Mouse (Mus musculus): Measurements from ENCODE around the gene Nr1d1.

The Nr1d1 gene

GRCm38 (mm10) chr11:98774582-98775347 lies at the start of gene Nr1d1:
Gene Nr1d1, minus strand, starts transcription at chr11:98775333.
- DNase-seq: no peak

DNA sequence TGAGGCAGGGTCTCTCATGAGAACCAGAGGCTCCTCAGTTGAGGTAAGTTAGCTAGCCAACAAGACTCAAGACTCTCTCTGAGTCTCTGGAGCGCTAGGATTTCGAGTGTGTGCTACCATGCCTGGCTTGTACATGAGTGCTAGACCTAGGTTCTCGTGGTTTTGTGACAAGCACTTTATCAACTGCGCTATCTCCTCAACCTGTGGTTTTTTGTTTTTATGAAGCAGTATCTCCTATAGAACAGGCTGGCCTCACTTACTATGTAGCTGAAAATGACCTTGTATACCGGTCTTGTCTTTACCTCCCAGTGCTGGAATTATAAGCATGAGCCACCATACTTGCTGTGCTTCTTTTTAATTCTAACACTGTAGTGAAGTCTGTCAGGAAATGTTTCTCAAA lies 45.8 kb upstream of the Nr1d1 start:
- DNase-seq: no peak

DNA sequence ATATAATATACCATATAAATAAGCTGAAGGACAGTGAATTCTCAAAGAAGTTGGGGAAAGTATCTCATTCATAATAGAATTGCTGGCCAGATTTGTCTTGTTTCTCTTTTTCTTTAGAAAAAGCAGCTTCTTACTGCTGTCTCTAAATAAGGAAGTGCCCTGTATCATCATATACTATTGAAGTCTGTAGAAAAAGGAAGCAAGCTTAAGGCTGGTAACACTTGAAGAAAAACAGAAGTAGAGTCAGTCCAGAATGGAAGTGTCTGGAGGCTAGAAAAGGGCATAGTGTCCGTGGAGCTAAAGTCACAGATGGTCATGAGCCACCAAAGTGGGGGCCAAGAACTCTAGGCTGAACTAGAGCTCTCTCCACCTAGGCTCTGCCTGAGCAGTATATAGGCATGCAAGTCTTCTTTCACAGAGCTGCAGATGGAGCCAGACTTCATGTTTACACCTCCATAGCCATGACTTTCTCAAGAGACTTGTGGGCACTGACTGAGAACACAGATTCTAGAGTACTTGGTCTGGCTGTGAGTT lies 41.6 kb upstream of the Nr1d1 start:
- DNase-seq: no peak

DNA sequence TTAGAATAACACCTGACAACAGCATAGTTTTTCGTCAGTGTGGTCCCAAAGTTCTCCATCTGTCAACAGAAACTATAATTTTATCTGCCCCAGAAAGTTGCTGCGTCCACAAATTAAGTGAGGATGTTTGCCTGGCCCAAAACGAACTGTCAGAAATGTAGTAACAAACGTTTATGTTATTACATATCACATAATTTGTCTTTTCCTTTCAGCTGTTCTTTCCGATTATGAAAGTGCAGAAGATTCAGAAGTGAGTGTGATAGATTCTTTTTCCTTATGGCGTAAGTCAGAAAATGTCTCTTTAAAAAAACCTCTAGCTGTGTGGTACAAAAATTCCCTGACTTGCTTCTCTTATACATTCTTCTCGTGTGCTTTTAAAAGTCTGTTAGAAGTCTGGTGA lies 35.6 kb upstream of the Nr1d1 start:
- no peak for DNase-seq

GRCm38 (mm10) chr11:98809457-98810290 lies 34.5 kb upstream of the Nr1d1 start:
- DNase-seq: peak; percentile 99

DNA sequence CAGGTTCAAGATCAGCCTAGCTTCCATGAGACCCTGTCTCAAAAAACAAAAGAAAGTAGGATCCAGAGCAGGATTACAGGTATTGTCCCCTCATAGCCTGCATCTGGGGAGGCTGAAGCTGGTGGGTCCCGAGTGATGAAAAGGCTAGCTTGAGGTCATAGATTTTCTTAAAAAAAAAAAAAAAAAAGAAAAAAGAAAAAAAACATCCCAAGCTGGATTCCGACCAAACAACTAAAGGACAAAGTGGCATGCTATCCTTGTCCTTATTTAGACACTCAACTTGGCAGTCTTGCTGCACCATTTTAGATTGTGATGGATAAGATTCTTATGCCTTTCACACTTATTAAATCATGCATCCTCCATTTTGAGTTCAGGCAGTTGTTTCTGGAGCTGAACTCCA lies 33.3 kb upstream of the Nr1d1 start:
- DNase-seq: no peak

DNA sequence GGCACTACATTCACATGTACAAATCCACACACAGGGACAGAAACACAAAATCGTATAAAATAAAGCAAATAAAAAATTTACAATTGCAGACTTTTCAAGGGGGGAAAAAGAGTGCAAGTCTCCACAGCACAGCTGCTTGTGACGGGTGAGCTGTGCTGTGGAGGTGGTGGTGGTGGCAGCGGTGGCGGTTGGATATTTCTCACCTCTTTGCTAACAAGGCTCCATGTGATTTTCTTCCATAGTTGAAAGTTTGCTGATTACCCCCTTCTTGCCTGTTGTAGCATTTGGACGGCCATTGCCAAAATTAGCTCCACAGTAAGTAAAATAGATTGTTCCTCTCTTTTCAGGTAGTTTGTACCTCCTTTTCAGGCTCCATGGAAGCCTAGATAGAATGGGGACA lies 29.5 kb upstream of the Nr1d1 start, which contains the start of gene Casc3:
Gene Casc3, plus strand, starts transcription at position 301 of the 400 bp plus-strand sequence.
- DNase-seq: no peak

- DNase-seq: no peak
Measured at GRCm38 (mm10) chr11:98797909-98798308, 22.8 kb upstream of the Nr1d1 start.

DNA sequence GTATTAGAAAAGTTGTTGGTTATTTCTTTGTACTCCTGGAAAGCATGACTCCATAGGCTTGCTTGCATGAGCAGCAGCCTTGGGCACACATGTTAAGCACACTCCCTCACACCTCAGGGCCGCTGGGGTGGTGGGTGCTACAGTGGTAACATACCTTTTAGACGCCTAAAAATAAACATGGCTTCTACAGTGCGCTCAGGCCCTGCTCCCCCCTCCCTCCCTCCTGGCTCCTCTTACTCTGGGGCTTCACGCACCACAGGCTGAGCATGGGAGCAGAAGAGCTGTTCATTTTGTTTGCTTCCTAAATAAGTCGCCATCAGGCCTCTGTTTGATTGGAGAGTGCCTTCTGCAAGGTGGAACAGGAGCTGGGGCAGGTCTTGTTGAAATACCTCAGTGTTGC lies 22.2 kb upstream of the Nr1d1 start:
- no peak for DNase-seq

DNA sequence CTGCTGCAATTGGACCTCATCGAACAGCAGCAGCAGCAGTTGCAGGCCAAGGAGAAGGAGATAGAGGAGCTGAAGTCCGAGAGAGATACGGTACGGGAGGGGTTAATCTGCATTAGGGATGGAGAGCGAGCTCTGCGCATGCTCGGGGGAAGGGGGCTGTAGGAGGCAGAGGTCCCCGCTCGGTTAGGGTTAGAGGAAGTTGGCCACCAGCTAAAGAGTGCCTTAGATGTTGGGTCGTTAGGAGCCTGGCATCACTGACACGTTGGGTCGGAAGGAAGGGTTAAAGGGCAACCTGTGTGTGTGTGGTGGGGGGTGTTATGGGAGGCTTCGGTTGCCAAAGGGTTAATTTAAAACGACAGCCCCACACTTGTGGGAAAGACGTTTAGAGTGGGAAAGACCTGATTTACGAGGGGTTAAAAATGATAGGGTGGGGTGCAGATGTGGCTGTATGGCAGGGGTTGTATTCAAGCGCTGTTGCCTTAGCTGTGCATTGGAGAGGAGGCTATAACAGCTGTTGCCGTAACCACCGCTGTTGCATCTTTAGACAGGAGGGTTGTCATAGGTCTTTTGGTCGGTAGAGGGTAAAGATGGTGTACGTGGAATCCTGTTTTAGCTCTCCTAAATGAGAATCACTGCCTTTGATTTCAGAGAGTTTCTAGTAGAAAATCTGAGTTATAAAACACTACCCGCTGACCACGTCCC lies 21.5 kb upstream of the Nr1d1 start:
- peak; percentile 70 for DNase-seq

- peak; percentile 59 for DNase-seq
Measured at GRCm38 (mm10) chr11:98795714-98796514, 20.8 kb upstream of the Nr1d1 start.

DNA sequence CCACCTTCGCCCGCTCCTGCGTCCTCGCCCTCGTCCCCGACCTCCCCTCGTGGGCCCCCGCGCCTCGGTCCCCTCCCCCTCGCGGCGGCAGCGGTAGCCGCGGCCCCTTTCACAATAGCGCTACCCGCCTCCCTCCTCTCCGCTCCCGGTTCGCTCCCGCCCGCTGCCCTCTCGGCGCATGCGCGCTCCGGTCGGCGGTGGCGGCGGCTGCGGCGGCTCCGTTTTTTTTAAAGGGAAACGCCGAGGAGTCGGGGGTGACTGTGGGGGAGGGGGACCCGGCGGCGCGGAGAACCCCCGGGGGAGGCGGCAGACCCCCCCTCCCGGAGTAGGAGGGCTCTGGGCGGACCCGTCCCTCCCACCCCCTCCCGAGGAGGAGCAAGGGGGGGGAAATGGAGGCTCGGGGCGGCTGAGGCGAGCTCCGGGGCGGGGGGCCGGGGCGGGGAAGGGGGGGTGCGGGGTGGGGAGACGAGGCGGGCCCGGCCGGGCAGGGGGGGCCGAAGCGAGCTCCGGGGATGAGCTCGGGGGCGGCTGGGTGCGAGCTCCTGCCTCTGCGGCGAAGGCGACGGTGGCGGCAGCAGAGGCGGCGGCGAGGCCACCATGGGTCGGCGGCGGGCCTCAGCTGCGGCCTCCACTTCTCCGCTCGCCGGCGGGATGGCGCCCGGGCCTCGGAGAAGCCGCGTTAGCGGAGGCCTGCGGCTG lies 20.0 kb upstream of the Nr1d1 start, which contains the start of gene Msl1:
Gene Msl1, plus strand, starts transcription at position 502 of the 699 bp plus-strand sequence.
- peak; percentile 91 for DNase-seq

- peak; percentile 78 for DNase-seq
Measured at GRCm38 (mm10) chr11:98794469-98795014, 19.4 kb upstream of the Nr1d1 start.

GRCm38 (mm10) chr11:98792081-98792480 lies 16.9 kb upstream of the Nr1d1 start:
- no peak for DNase-seq

DNA sequence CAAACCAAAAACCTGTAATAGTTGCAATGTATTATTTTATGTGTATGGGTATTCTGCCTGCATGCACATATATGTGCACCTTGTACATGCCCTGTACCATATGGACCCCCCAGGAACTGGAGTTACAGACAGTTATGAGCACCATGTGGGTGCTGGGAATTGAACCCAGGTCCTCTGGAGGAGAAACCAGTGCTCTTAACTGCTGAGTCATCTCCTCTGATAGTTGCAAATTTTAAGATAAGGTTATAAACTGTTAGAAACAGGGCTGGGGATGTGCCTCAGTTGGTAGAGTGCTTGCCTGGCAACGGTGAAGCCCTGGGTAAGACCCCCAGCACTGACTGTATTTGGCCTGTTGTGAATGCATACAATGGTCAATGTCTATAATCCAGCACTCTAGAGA lies 16.3 kb upstream of the Nr1d1 start:
- no peak for DNase-seq

DNA sequence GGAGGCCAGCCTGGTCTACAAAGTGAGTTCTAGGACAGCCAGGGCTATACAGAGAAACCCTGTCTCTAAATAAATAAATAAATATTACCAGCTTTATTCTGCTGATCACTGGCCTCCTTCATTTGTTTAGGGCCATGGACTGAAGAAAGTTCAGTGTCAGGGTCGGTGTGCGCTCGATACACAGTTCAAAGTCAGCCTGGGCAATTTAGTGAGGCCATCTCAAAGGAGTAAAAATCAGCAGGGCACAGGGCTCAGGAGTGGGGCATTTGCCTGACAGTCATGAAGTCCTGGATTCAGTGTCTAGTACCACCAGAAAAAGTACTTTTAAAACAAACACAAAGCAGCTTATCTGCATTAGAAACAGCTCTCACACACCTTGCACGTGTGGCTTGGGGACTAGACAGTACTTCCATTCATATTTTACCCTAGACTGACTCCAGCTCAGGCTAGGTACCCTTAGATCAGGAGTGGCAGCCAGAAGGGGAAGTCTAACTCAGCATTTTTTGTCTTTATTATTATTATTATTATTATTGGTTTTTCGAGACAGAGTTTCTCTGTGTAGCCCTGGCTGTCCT lies 15.6 kb upstream of the Nr1d1 start:
- DNase-seq: no peak

- DNase-seq: no peak
Measured at GRCm38 (mm10) chr11:98789824-98790223, 14.7 kb upstream of the Nr1d1 start.

DNA sequence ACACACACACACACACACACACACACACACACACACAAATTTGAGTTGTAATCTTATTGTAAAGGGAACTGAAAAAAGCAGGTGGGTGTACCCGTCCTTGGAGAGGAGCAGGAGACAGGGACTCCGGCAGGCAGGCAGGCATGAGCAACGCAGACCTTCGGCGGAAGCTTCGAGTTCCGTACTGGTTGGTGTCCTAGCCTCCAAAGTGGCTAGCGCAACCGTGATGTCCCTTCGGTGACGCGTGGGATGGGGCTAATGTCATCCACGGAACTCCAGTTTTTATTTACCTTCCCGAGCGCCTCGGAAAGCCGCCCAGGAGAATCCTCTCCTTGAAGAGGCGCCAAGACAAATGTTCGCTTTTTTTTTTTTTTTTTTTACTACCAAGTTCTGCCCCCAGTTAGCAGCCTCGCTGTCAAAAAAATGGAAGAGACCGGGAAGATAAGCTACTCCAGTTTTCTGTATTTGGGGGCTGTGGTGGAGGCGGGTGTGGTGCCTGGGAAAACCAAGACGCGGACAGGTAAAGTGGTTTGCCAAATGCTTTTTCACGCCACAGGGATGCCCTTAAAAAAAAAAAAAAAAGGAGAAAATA lies 14.2 kb upstream of the Nr1d1 start:
- no peak for DNase-seq

DNA sequence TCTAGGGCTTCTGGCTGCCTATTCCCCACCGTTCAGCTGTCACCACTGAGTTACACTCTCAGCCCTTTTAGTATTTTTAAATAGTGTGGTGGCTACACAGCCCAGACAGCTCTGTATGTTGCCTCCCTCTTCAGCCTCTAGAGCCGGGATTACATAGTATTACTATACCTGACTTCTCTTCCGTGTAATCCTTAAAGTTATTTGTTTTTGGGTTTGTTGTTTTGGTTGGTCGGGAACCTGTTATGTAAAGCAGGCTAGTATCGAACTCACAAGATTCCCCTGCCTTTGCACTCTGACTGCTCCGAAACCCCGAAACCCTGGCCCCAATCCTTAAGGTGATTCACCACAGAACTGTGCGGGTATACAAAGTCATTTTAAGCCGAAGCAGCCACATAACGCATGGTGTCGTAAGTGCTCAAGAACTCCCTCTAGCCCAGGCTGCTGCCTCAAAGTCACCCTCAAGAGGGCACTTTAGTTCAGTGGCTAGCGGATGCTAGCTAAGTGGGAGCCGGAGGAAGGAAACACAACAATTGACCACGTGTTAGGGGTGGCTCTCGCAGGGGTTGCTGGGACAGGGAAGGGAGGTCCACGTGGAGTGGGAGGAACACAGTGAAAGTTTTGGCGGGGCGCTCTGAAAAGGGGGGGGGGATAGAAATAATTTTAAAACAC lies 13.6 kb upstream of the Nr1d1 start:
- DNase-seq: peak; percentile 79

DNA sequence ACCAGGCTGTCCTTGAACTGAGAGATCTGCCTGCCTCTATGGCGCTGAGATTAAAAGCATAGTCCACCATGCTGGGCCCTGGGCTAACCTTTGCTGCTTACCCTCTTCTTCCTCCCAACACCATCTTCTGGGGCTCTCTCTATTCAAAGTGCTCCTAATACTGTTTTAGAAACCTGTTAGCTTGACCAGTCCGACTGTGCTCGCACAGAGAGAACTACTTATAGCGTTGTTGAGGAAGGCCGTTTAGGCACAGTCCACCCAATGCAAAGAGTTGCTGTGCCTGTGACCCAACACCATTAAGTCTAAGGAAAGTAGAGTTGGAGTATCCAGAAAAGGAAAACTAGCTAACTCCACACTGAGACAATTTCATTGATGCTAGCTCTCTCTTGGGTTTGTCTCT lies 13.0 kb upstream of the Nr1d1 start:
- DNase-seq: no peak
